Mouse (Mus musculus) adrenal gland, postnatal 25 days (tissue): ENCODE measurements at regions not wholly inside any gene's neighbourhood (a gene's known extent, or its start where the extent isn't known, plus 50 kb on each side); places are given as distances from the start of the nearest gene placed in this dataset.

Source experiments
- DNase-seq: peaks from one replicate; pipeline ENCODE4 v3.0.0; 2021; ENCODE audit warnings: mixed read lengths

- DNase-seq = no peak
Measured at GRCm38 (mm10) chr2:12614345-12614744, 195.1 kb upstream of the Mindy3 start.

- no peak for DNase-seq
Measured at GRCm38 (mm10) chr2:12613858-12614257, 194.6 kb upstream of the Mindy3 start.

DNA sequence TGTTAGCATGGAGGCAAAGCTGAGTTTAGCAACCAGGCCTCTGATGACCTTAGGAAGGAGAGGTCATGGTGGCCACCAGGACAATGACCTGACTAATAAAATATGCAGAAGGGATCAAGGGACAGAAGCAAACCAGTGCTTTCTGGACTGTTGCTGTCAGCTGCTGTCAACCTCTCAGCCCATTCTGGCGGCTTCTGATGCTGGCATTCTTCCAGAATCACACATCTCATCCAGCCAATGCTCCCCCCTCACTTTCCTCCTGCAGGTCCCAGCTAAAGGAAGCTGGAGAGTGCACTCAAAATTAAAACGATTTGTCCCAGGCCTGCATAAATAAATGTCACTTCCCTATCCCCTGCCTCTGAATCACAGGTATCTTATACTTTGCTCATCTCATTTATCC lies 163.3 kb upstream of the Mindy3 start:
- no peak for DNase-seq

GRCm38 (mm10) chr2:12557736-12558135 lies 138.5 kb upstream of the Mindy3 start:
- DNase-seq = no peak

- DNase-seq = no peak
Measured at GRCm38 (mm10) chr2:12522411-12522810, 103.1 kb upstream of the Mindy3 start.

DNA sequence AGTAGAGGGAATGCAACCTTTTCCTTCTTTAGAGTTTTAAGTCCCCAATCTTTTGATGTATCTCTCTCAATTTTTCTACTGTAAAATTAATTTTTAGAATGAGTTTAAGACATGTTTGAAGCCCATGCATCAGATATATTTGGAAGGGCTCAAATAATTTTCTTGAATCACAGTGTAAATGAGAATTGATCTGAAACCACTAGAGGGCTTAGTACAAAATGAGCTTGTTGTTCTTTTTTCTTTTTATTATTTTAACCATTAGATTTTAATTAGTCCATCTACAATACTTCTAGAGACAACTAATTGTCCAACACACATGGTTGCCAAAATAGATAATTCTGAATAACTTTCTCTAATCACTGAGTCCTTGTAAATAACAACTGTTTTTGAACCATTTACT lies 102.5 kb upstream of the Mindy3 start:
- DNase-seq = no peak

GRCm38 (mm10) chr2:12492369-12492768 lies 73.1 kb upstream of the Mindy3 start:
- peak; percentile 12 for DNase-seq

DNA sequence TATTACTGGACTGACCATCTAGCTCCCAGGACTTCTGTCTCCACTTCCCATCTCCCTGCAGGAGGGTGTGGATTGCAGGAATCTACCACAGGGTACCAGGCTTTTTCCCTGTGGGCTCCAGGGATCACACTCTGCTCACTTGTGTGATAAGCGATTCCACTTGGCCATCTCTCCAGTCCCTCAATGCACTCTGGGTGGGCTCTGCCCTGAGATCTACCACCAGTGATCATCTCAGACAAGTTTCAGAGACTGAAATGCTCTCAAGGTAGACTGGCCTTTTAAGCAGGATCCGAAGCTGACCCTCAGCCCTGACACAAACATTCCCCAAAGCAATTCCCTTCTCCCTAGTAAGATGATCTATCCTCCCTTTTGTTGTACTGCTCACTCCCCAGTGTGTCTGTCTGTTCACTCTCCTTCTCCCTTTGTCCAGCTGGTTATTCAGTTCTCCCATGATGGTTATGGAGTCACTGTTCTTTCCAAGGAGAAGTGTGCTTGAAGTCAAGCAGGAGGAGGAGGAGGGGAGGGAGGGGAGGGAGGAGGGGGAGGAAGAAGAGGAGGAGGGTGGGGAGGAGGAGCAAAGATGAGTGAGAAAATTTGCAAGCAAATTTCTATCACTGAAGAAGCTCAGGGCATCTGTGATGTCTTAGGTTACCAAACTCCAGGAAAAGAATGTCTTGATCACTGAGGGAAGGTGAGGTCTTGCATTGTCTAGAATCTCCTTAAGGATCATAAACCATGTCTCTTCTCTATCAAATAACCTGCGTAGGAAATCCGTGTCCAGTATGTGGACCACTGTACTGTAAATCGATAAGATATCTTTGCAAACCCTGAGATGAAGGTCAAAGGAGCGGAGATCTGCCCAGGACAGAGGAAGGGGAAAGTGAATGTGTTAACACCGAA lies 50.4 kb upstream of the Mindy3 start:
- no peak for DNase-seq
